Mouse (Mus musculus): ENCODE measurements around the gene Tmem30c. TPM values are rescaled to one million over a fixed set of nuclear protein-coding genes. Genes with fewer than 3 reads are reported as not detected.

Gene Tmem30c
- polyA plus RNA-seq, 1 experiment from 2014 or later = 0.05 TPM

DNA sequence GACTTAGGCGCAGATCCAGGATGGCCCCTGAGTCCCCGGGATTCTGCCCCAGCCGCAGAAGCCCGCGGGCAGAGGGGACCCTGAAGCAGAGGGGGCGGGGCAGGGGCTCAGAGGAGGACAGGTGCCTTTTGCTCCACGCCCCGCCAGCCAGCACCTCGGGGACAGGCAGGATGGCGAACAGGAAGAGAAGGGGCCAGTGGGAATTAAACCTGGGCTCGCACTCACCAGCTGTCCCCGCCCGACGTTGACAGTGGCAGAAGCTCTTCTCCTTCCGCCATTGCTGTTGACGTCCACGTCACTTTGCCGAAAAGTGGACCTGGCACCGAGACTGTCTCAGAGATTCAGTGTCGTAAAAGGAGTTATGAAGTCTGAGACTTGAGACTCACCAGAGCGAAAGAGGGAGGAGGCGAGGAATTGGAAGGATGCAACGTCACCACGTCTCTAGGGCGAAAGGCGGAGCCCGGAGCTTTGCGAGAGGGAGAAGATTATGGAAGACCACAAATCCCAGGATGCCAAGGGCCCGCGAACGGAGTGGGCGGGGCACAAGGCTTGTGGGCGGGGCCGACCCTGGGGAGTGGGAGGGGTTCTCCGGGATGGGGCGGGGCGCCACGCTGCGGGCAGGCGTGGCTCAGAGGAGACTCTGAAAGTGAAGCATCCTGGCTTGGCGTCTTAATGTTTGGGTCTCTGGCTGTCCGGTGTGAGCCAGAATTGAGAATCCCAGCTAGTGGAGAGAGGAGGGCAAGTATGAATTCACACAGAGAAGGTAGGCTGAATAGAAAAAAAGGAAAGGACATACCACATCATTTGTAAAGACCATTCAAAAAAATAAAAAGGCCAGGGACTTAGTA lies 61.4 kb downstream of the Tmem30c start, which contains the start of gene Tbc1d23:
Gene Tbc1d23, minus strand, starts transcription at position 416 of the 848 bp plus-strand sequence.
- peak; percentile 99 for ATAC-seq (ENCODE audit: insufficient number of reproducible peaks, low FRiP score, low TSS enrichment, low read depth)
- peak within 1 kb of the TSS; percentile 88 for H3K27ac ChIP-seq (replicated peaks)
- H3K9ac ChIP-seq = peak within 1 kb of the TSS; percentile 77
- H3K27me3 ChIP-seq = no peaks in the 10 kb centered on the region
- H3K36me3 ChIP-seq = no peaks in the 10 kb centered on the region
- WGBS = 1% methylated on average over 42 of the region's 42 CpGs
- peak within 1 kb of the TSS; percentile 60 for H3K4me2 ChIP-seq (replicated peaks)
- no peaks in the 10 kb centered on the region for H3K9me3 ChIP-seq (replicated peaks)
- peaks cover 8% of the 10 kb centered on the region for H3K4me1 ChIP-seq
- H3K4me3 ChIP-seq (replicated peaks) = peak within 1 kb of the TSS; percentile 94

DNA sequence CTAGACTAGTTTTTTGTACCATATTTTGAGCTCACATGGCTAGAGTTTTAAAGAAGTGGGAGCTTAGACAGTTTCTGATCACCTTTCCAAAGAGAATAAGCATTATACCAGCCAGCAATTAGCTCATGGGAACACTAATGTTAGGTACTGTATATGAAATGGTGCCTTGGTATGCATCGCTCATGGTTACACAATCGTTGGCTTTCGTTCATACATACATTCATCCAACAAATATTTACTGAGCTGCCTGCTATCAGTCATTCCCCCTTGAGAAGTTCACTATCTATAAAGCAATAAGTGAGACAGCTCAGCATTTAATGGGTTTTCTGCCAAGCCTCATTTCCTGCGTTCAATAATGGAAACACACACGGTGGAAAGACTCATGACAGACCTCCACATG lies 66.2 kb downstream of the Tmem30c start:
- H3K4me1 ChIP-seq = peaks cover 8% of the 10 kb centered on the region
- H3K4me3 ChIP-seq (replicated peaks) = no peak overlapping the region
- ATAC-seq (ENCODE audit: insufficient number of reproducible peaks, low FRiP score, low TSS enrichment, low read depth) = no peak
- no peaks in the 10 kb centered on the region for H3K27me3 ChIP-seq
- 79% methylated on average over 5 of the region's 5 CpGs for WGBS
- H3K36me3 ChIP-seq = peaks cover under 1% of the 10 kb centered on the region; the same call in 1 of the 2 replicates
- H3K27ac ChIP-seq (replicated peaks) = no peak overlapping the region
- no peak overlapping the region for H3K9ac ChIP-seq
- no peak overlapping the region for H3K4me2 ChIP-seq (replicated peaks)
- H3K9me3 ChIP-seq (replicated peaks) = no peaks in the 10 kb centered on the region

GRCm38 (mm10) chr16:57220361-57220760 lies 72.3 kb downstream of the Tmem30c start:
- 95% methylated on average over 6 of the region's 6 CpGs for WGBS

More at GRCm38 (mm10) chr16:57220361-57220760, 72.3 kb downstream of the Tmem30c start:
- Histone ChIP-seq H3K36me3 (peaks cover 26% of the 10 kb centered on the region; the same call in 1 of the 2 replicates), H3K4me2 (replicated peaks) (no peak overlapping the region), H3K9me3 (replicated peaks) (no peaks in the 10 kb centered on the region), H3K9ac (no peak overlapping the region), H3K4me3 (replicated peaks) (no peak overlapping the region), H3K4me1 (no peaks in the 10 kb centered on the region), H3K27ac (replicated peaks) (no peak overlapping the region), H3K27me3 (no peaks in the 10 kb centered on the region)
- no peak for ATAC-seq (ENCODE audit: insufficient number of reproducible peaks, low FRiP score, low TSS enrichment, low read depth)

Other genes with a start within 250 kb of the Tmem30c start
- gene Tmem45a2, start 221.5 kb downstream of the Tmem30c start, polyA plus RNA-seq (2015; fragmentation: Nextera tagmentation; extraction: Ambion mirVana) = 0.15 and 0.38 TPM in 2 replicates
- gene Tomm70a, start 171.2 kb downstream of the Tmem30c start, polyA plus RNA-seq (2015; fragmentation: Nextera tagmentation; extraction: Ambion mirVana) = 35.1 and 37.4 TPM in 2 replicates
- 79.6 and 88.6 TPM in 2 replicates for gene Nit2, start 125.5 kb downstream of the Tmem30c start, polyA plus RNA-seq (2015; fragmentation: Nextera tagmentation; extraction: Ambion mirVana)
- gene Tbc1d23, start 61.4 kb downstream of the Tmem30c start, polyA plus RNA-seq (2015; fragmentation: Nextera tagmentation; extraction: Ambion mirVana) = 27.7 and 33.9 TPM in 2 replicates
- gene Filip1l, start 60.2 kb upstream of the Tmem30c start, polyA plus RNA-seq (2015; fragmentation: Nextera tagmentation; extraction: Ambion mirVana) = 25.9 and 29.4 TPM in 2 replicates

Measured in embryonic facial prominence, embryonic 15.5 days (tissue).